Mouse (Mus musculus) naive thymus-derived CD4-positive, alpha-beta T cell, adult 5 months (primary cell): ENCODE results near the gene Zfp42. TPM values are rescaled to one million over a fixed set of nuclear protein-coding genes. Genes with fewer than 3 reads are reported as not detected.

Experiments used
- polyA plus RNA-seq: library from polyadenylated mRNA; unstranded; fragments of 100-300 nt; shearing (Covaris generic); gene quantifications from one replicate; pipeline ENCODE4 v1.2.1, GENCODE M21; 2017

Zfp42 gene
- not detected for polyA plus RNA-seq

DNA sequence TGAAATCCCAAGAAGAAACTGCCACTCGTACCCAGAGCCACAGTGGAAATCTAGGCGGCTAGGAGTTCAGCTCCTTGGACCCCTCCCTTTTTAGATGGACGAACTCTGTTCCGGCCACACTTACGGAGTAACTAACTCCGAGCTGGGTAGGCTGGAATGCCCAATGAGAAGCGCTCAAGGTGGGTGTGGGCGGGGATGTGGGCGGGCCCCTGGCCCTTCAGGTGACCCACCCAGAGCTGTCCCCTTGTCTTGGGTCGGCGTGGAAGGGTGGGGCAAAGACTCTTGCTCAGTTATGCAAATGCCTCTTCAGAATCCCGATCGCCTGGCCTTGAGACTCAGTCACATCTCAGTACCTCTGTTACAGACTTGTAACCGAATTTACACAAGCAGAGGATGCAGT, at the start of gene Zfp42:
Gene Zfp42 (minus strand): TSS at position 85 of the 400 bp plus-strand sequence.

Other genes starting within 250 kb of the Zfp42 start
- gene Triml1, start 165.5 kb downstream of the Zfp42 start, polyA plus RNA-seq, result not detected
- gene Triml2, start 126.4 kb downstream of the Zfp42 start, polyA plus RNA-seq, result not detected
- gene Adam26b, start 221.1 kb upstream of the Zfp42 start, polyA plus RNA-seq, result not detected